Mouse (Mus musculus) heart, postnatal 25 days (tissue): ENCODE data around the gene Gpi1. TPM values are rescaled to one million over a fixed set of nuclear protein-coding genes. Genes with fewer than 3 reads are reported as not detected.

Source experiments
- DNase-seq: peaks from one replicate; pipeline ENCODE4 v3.0.0; 2022; ENCODE audit warnings: low spot score
- intact Hi-C: fragments of 180-260 bp; cut with DNase I; formaldehyde crosslinking; loops from one replicate; pipeline ENCODE4 v1.15.1; 2025
- total RNA-seq, 2 experiments: library from RNA; stranded (reverse); gene quantifications; 2 replicates each; pipeline ENCODE4 v1.2.3; 2021

Gpi1 gene
- 100 to 1,000 TPM; 547 to 566 TPM for total RNA-seq

GRCm38 (mm10) chr7:34230116-34230515 lies at the start of gene Gpi1:
Gene Gpi1, minus strand, starts transcription at chr7:34230336.
- DNase-seq = peak; percentile 68
- intact Hi-C loops = loop anchor here (5.0 kb wide), 1 partner anchor 82 kb away; the partner anchor contains the start of gene 4931406P16Rik

GRCm38 (mm10) chr7:34277656-34278055 lies 47.5 kb upstream of the Gpi1 start:
- no peak for DNase-seq
- intact Hi-C loops = no loop called here

- intact Hi-C loops = no loop called here
- no peak for DNase-seq
Measured at GRCm38 (mm10) chr7:34276066-34276465, 45.9 kb upstream of the Gpi1 start.

- intact Hi-C loops = no loop called here
- DNase-seq = no peak
Measured at GRCm38 (mm10) chr7:34272465-34272864, 42.3 kb upstream of the Gpi1 start.

- DNase-seq = no peak
- intact Hi-C loops = loop anchor here (5.0 kb wide), 2 partner anchors 44 to 64 kb away; partner anchors contain the start of gene 4931406P16Rik
Measured at GRCm38 (mm10) chr7:34268463-34268862, 38.3 kb upstream of the Gpi1 start.

GRCm38 (mm10) chr7:34266421-34266820 lies 36.3 kb upstream of the Gpi1 start:
- intact Hi-C loops = loop anchor here (1.0 to 5.0 kb wide), 3 partner anchors 46 to 89 kb away; partner anchors contain the start of gene 4931406P16Rik
- DNase-seq = no peak

- intact Hi-C loops = loop anchor here (1.0 to 5.0 kb wide), 3 partner anchors 46 to 89 kb away; partner anchors contain the start of gene 4931406P16Rik
Measured at GRCm38 (mm10) chr7:34265876-34266346, 35.8 kb upstream of the Gpi1 start.

GRCm38 (mm10) chr7:34263437-34263836 lies 33.3 kb upstream of the Gpi1 start:
- intact Hi-C loops = no loop called here
- no peak for DNase-seq

More at GRCm38 (mm10) chr7:34265876-34266346, 35.8 kb upstream of the Gpi1 start:
- DNase-seq = peak; percentile 31

GRCm38 (mm10) chr7:34258407-34258806 lies 28.3 kb upstream of the Gpi1 start:
- intact Hi-C loops = no loop called here
- no peak for DNase-seq

- intact Hi-C loops = no loop called here
- DNase-seq = no peak
Measured at GRCm38 (mm10) chr7:34257279-34257678, 27.1 kb upstream of the Gpi1 start.

- intact Hi-C loops = no loop called here
- DNase-seq = no peak
Measured at GRCm38 (mm10) chr7:34255916-34256315, 25.8 kb upstream of the Gpi1 start.

- intact Hi-C loops = no loop called here
- no peak for DNase-seq
Measured at GRCm38 (mm10) chr7:34255137-34255536, 25.0 kb upstream of the Gpi1 start.

GRCm38 (mm10) chr7:34252030-34252429 lies 21.9 kb upstream of the Gpi1 start:
- intact Hi-C loops = loop anchor here (2.0 kb wide), 3 partner anchors 15 to 105 kb away; partner anchors contain the start of gene 4931406P16Rik
- no peak for DNase-seq

- DNase-seq = no peak
- intact Hi-C loops = no loop called here
Measured at GRCm38 (mm10) chr7:34250738-34251137, 20.6 kb upstream of the Gpi1 start, which contains the start of gene Gm6096. Gene Gm6096, plus strand, starts transcription at chr7:34251038.

- intact Hi-C loops = no loop called here
- DNase-seq = no peak
Measured at GRCm38 (mm10) chr7:34246870-34247499, 16.8 kb upstream of the Gpi1 start.

- intact Hi-C loops = no loop called here
- DNase-seq = no peak
Measured at GRCm38 (mm10) chr7:34242176-34242575, 12.0 kb upstream of the Gpi1 start.

- intact Hi-C loops = no loop called here
- DNase-seq = no peak
Measured at GRCm38 (mm10) chr7:34238086-34238485, 8.0 kb upstream of the Gpi1 start.

- intact Hi-C loops = loop anchor here (2.0 kb wide), 1 partner anchor 17 kb away; no protein-coding TSS in a partner anchor
- DNase-seq = no peak
Measured at GRCm38 (mm10) chr7:34235602-34236001, 5.5 kb upstream of the Gpi1 start.

- intact Hi-C loops = loop anchor here (5.0 kb wide), 1 partner anchor 77 kb away; the partner anchor contains the start of gene 4931406P16Rik
- no peak for DNase-seq
Measured at GRCm38 (mm10) chr7:34234610-34235561, 4.8 kb upstream of the Gpi1 start.
